Mouse (Mus musculus): Measurements from ENCODE around the gene Myo15b. TPM values are rescaled to one million over a fixed set of nuclear protein-coding genes. Genes with fewer than 3 reads are reported as not detected.

Myo15b gene
- not detected for total RNA-seq (2021)
- long read RNA-seq, experiment 1: 0 reads
- long read RNA-seq, experiment 2: 0 reads

GRCm38 (mm10) chr11:115858354-115858753, at the start of gene Myo15b:
Gene Myo15b (plus strand): TSS chr11:115858406.
- DNase-seq (ENCODE audit: low spot score): no peak

GRCm38 (mm10) chr11:115808696-115809310, 49.4 kb upstream of the Myo15b start:
- no peak for DNase-seq (ENCODE audit: low spot score)

DNA sequence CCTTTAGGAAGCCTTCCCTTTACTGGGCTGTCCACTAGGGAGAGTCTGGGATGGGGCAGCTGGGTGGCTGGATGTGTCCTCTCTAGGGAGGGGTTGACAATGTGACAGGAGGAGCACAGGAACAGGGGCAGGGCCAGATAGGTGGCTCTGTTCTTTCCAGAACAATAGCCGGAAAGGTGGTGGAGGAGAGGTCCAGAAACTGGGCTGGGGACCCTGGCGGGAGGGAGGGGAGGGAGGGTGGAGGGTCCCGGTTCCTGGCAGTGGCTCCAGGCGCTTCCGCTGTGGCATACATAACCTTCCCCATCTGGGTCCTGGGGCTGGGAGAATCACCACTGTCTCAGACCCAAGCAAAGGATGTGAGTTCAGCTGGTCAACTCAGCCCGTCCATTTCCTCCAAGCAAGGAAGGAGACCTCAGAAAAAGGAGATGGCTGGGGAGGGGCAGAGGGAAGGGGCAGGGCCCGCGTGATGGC, 48.9 kb upstream of the Myo15b start:
- DNase-seq (ENCODE audit: low spot score): peak; percentile 27

- no peak for DNase-seq (ENCODE audit: low spot score)
Observed at GRCm38 (mm10) chr11:115810377-115810776, 47.8 kb upstream of the Myo15b start.

- DNase-seq (ENCODE audit: low spot score): no peak
Observed at GRCm38 (mm10) chr11:115811381-115812093, 46.7 kb upstream of the Myo15b start.

GRCm38 (mm10) chr11:115812095-115812494, 46.1 kb upstream of the Myo15b start:
- no peak for DNase-seq (ENCODE audit: low spot score)

DNA sequence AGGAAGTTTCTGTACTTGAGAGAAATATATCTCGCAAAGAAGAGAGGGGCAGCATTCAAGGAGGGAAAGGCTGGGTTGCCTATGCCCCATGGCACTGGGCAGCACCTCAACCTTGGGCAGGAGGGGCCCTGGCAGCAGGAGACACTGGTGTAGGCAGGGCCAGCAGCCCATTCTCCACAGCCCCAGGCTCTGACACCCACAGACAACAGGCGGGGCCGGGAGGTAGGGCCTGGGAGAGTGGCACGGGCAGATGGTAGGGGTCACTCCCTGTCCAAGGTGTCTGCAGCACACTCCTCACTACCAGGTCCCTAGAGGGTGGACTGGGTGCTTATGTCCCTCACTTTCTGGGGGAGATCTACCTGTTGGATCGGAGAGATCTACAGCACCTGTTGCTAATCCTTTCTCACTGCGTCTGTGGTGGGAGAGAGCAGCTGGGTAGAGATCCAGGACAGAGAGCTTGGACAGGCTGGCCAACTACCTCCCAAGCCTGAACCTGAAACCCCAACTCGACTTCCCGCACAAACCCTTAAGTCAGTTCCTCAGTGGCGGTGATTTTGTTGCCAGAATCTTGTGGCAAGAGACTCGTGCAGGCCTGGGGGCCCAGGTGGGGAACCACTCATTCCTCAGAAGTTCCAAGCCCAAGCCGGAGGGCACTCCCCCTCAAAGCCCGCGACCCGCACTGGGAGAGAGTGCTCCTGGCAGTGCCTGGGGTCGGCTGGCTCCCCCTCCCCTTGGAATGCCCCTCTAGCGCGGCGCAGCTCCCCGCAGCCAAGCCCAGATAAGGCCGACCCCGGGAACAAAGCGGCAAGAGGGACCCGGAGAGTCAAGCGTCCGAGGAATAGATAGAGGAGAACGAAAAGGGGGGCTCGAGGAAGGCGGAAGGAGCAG, 45.4 kb upstream of the Myo15b start:
- no peak for DNase-seq (ENCODE audit: low spot score)

DNA sequence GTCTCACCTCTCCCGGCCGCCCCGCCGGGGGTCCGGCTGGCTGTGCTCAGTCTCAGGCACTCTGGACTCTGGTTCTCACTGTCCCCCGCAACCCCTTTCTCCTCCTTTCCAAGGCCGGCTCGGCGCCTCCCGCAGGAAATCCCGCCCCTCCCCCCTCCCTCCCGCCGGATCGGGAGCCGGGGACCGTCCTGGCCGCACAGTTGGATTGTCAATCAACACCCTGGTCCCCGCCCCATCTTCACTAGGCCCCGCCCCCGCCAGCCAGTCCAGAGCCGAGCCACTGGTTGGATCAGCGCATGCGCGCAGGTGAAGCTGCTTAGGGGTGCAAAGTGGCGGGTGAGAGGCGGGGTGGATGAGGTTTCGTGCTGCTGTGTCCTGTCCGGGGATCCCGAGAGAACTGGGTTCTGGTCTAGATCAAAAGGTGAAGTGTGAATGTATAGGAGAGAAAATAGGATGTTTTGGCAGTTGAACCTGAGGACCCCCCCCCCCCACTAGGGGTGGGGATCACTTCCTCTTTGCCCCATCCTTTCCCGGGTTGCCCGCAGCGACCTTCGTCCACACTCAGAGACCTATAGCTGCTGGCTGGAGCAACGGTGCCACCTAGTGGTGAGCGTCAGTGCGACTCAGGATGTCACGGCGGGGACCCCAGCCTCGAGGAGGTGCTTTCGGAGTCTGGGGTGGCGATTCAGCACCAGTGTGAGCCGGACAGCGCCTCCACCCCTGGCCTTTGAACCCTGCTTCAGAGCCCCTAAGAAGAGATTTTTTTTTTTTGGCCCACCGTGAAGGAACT, 44.5 kb upstream of the Myo15b start, which contains the start of gene Caskin2:
Gene Caskin2, minus strand, starts transcription at position 133 of the 790 bp plus-strand sequence.
- DNase-seq (ENCODE audit: low spot score): peak; percentile 95

- peak; percentile 83 for DNase-seq (ENCODE audit: low spot score)
Observed at GRCm38 (mm10) chr11:115814605-115815450, 43.4 kb upstream of the Myo15b start, which contains the start of gene Tsen54. Gene Tsen54 (plus strand): TSS chr11:115814724.

- no peak for DNase-seq (ENCODE audit: low spot score)
Observed at GRCm38 (mm10) chr11:115817331-115817730, 40.9 kb upstream of the Myo15b start.

DNA sequence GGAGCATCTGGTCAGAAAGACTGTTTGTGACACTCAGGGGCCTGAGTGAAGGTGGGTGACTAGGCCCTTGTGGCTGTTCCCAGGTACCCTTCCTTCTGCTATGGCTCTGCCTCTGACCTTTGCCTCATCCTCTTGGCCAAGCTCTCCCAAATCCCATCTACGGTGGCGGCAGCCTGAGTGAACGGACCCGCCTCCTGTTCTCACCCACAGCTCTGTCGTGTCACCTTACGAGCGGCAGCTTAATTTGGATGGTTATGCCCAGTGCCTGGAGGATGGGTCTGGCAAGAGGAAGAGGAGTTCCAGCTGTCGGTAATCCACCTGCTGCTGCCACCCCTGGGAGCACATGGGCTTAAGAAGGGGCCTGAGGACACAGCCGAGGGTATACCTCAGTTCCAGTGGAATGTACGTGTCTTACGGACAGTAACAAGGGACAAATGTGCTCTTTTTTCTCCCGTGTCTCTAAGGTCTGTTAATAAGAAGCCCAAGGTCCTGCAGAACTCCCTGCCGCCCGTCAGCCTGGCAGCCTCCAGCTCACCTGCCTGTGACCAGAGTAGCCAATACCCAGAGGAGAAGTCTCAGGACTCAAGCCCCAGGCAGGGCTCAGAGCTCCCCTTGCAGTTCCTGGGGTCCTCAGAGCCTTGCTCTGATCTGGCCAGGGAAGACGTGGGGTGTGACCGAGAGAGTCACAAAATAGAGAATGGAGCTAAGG, 38.1 kb upstream of the Myo15b start:
- peak; percentile 44 for DNase-seq (ENCODE audit: low spot score)

DNA sequence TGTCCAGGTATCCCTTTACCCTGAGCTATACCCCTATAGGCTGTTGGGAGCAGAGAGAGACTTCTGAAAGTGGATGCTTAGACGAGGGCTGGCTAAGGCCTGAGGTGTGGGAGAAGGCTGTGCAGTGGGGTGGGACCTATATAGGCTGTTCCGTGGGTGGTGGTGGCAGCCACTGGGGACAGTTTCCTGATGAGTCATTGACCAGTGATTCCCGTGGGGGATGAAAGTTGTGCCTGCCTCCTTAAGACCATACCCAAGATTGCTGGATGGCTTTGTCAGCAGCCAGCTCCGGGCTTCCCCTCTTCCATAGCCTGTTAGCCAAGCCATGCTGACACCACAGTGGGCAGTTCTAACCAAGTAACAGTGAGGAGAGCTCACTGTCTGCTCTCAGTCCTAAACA, 37.2 kb upstream of the Myo15b start:
- DNase-seq (ENCODE audit: low spot score): no peak

GRCm38 (mm10) chr11:115823774-115824740, 34.1 kb upstream of the Myo15b start, which contains the start of gene Llgl2:
Gene Llgl2 (plus strand): TSS chr11:115824049.
- DNase-seq (ENCODE audit: low spot score): peak; percentile 80

DNA sequence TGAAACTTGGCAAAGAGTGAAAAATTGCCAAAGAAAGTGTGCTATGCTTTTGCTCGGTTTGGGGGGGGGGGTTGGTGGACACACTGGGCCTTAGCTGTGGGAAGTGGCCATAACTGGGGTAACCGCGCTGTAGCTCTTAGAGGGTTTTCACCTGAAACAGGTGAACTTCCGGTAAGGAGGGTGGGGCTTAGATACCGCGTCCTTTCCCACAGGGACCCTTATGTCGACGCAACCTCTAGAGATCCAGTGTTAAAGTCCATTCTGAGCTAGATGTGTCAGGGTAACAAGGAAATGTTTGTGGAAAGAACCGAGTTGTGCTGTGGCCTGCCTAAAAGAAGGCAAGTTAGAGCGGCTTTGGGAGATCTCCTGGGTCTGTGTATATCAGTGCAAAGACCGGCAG, 33.4 kb upstream of the Myo15b start:
- no peak for DNase-seq (ENCODE audit: low spot score)

GRCm38 (mm10) chr11:115826487-115826886, 31.7 kb upstream of the Myo15b start:
- DNase-seq (ENCODE audit: low spot score): no peak

DNA sequence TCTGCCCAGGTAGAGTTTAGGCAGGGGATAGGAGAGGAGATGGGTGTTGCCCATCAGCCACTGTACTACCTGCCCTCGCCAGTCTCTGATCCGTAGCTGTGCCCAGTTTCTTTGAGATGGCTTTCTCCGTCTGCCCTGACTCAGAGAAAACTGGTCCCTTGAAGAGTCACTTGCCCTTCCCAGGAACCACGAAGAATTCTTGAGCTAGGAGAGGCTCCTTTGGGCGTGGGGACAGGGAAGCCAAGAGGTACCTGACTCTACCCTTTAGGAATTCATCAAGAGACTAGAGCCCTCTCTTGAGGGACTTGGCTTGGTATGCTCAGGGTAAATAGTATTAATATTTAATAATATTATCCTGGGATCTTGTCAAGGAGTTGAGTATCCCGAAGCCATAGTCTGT, 30.6 kb upstream of the Myo15b start:
- DNase-seq (ENCODE audit: low spot score): no peak

GRCm38 (mm10) chr11:115829036-115829435, 29.2 kb upstream of the Myo15b start:
- DNase-seq (ENCODE audit: low spot score): peak; percentile 53

All from gastrocnemius, adult 18-20 months (tissue).